Mouse (Mus musculus) T-cell, adult 2 months (primary cell): ENCODE results near the gene Dync1i1.

ENCODE experiments used
- DNase-seq: peaks from one replicate; pipeline ENCODE4 v3.0.0; 2022; ENCODE audit warnings: low spot score

The Dync1i1 gene

GRCm38 (mm10) chr6:5858901-5859598 is 133.6 kb downstream of the Dync1i1 start:
- no peak for DNase-seq

GRCm38 (mm10) chr6:5859630-5860029 is 134.2 kb downstream of the Dync1i1 start:
- no peak for DNase-seq

DNA sequence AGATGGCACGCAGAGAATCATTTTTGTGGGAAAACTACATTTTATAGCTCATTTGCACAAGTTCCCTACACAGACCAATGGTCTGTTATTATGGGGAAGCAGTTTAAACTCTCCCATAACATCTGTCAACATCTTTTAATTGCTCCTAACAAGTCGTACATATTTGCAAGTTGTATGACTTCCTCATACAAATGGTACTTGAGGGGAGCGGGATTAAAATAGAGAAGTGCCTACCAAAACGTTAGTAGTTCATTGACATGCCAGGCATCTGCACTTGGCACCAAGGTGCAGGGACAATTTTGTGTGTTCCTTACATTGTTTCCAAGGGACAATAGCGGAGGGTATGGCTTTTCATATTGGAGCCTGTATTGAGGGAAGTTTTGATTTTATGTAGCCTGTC is 140.7 kb downstream of the Dync1i1 start:
- no peak for DNase-seq

GRCm38 (mm10) chr6:5867221-5867620 is 141.8 kb downstream of the Dync1i1 start:
- no peak for DNase-seq

- no peak for DNase-seq
Measured at GRCm38 (mm10) chr6:5871060-5871459, 145.6 kb downstream of the Dync1i1 start.

GRCm38 (mm10) chr6:5871581-5872298 is 146.3 kb downstream of the Dync1i1 start:
- DNase-seq = no peak

DNA sequence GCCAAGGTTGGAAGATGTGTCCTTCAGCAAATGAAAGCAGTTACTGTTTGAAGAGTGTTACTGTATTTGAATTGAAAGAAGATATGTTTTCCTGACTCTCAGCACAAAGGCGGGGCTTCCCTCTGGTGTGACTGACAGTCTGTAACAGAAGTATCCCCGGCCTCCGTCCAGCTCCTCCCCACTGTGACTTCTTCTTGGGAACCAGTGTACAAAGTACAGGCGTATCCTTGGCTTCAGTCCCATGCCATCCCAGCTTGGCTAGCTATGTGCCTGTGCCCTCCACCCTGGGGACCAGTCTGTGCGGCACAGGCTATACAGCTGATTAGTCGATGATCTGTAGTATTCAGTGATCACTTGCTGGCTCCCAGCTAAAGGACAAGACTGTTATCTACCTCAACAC is 163.9 kb downstream of the Dync1i1 start:
- DNase-seq = no peak

- no peak for DNase-seq
Measured at GRCm38 (mm10) chr6:5911295-5911694, 185.9 kb downstream of the Dync1i1 start.

GRCm38 (mm10) chr6:5915028-5915427 is 189.6 kb downstream of the Dync1i1 start:
- DNase-seq = no peak

GRCm38 (mm10) chr6:5920670-5921069 is 195.2 kb downstream of the Dync1i1 start:
- DNase-seq = no peak

GRCm38 (mm10) chr6:5922676-5923075 is 197.2 kb downstream of the Dync1i1 start:
- DNase-seq = no peak

GRCm38 (mm10) chr6:5923148-5923547 is 197.7 kb downstream of the Dync1i1 start:
- DNase-seq = no peak

GRCm38 (mm10) chr6:5930140-5930539 is 204.7 kb downstream of the Dync1i1 start:
- no peak for DNase-seq

GRCm38 (mm10) chr6:5935587-5936353 is 210.3 kb downstream of the Dync1i1 start:
- DNase-seq = no peak

GRCm38 (mm10) chr6:5949812-5950392 is 224.5 kb downstream of the Dync1i1 start:
- DNase-seq = no peak

DNA sequence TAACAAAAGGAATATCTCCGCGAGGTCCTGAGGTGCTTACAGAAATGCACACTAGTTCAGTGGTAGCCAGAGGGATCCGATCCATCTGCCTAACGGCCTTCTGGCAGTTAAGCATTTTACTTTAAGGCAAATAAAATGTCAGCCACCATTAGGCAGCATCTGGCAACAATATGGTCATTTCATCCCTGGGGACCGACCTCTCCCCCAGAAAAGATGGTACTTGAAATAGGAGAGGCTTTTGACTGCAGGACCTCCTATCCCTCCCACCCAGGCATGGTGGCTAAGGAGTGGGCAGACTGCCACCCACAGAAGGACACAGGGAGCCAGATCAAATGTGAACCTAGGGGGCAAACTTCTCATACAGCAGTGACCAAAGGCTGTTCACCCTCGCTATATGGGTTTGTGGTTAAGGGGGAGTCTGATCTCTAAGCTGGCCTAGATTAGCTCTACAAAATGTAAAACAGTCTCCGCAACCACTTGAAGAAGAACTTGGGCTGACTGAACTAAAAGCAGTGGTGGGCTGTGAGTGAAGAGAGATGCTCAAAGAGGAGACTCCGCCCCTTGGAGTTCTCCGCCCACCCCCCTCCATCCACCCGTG is 231.0 kb downstream of the Dync1i1 start:
- DNase-seq = no peak

GRCm38 (mm10) chr6:5960728-5961127 is 235.3 kb downstream of the Dync1i1 start:
- no peak for DNase-seq

GRCm38 (mm10) chr6:5961960-5962359 is 236.5 kb downstream of the Dync1i1 start:
- no peak for DNase-seq

DNA sequence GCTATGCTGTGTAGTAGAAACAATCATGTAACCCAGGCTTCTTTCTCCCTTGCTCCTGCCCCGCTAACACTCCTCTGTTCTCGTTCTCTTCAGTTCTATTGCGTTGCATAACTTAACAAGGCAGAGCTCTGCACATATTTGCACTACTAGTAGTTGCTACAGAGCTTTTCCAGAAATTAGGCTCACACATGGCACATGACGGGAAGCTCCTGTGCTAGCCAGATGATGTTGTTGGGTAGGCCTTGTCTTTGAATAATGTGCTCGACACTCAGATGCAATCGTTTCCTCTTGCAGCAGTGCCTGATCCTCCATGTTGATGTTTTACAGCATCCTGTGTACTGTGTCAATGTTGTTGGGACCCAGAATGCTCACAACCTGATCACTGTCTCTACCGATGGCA is 240.9 kb downstream of the Dync1i1 start:
- no peak for DNase-seq

- DNase-seq = no peak
Measured at GRCm38 (mm10) chr6:5966806-5967445, 241.5 kb downstream of the Dync1i1 start.

DNA sequence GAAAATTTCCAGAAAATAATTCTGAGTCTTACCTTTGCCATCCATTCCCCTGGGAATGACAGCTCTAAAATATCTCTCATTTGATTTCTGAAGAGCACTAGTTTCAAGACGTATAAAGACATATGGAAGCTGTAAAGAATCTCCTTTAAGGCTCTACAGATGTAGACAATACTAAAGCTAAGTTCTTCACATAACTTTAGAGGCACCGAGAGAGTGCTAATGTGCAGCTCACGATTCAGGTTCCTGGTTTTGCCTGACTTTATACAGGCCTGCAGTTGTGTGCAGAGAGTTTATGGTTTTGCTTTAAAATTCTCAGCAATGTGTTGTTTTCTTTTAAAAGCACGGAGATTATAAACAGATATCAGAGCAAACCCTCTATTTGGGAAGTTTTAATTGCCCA is 242.1 kb downstream of the Dync1i1 start:
- no peak for DNase-seq

DNA sequence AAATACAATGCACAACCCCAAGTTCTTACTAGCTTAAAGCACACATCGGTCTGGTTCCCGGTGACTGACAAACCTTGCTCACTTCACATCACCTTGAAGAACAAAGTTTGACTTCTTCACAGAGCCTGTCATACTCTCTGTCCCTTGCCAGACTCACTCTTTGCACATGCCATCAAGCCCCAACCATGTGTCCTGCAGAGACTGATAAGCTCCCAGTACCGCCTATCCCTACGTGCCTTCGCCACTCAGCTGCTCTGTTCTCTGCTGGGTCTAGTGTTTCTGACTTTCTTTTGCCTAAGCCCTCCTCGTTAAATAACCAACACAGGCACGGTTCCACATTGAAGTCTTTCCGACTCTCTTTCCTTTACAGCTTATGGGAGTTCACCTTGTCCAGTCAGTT is 244.2 kb downstream of the Dync1i1 start:
- no peak for DNase-seq
